Mouse (Mus musculus): Measurements from ENCODE around the gene Tlx3.

GRCm38 (mm10) chr11:33175768-33176167 lies 27.6 kb downstream of the Tlx3 start:
- no peak for TF ChIP-seq CTCF (IDR thresholded peaks at IDR 0.05; ENCODE audit: extremely low read depth, insufficient read length, insufficient replicate concordance, low read depth, low read length)
- no peak for TF ChIP-seq POLR2A (IDR thresholded peaks at IDR 0.05; ENCODE audit: low read depth, low read length)
